Mouse (Mus musculus) kidney, embryonic 16.5 days (tissue): Measurements from ENCODE around the gene Slc16a10. TPM values are rescaled to one million over a fixed set of nuclear protein-coding genes. Genes with fewer than 3 reads are reported as not detected.
A peak's percentile ranks its signal among the peaks of the same experiment; 100 is the strongest.

Experiments
- ATAC-seq: fragments of 200-750 bp; cut with Nextera tagmentation; 2 replicates; pipeline ENCODE4 v1.8.0; 2017; ENCODE audit warnings: moderate TSS enrichment; ENCODE audit not compliant: low FRiP score, low TSS enrichment
- H3K27ac ChIP-seq: fragments of 300-500 bp; sonication (generic); 2 replicates; pipeline ENCODE4 v1.5.1; 2014; ENCODE audit warnings: low read length
- H3K27me3 ChIP-seq: fragments of 300-500 bp; sonication (generic); 2 replicates; pipeline ENCODE4 v1.6.1; 2014; ENCODE audit warnings: low read length, control low read depth, mixed read lengths; ENCODE audit not compliant: insufficient read depth
- H3K36me3 ChIP-seq: fragments of 300-500 bp; sonication (generic); 2 replicates; pipeline ENCODE4 v1.6.1; 2014; ENCODE audit warnings: low read length, control low read depth, mixed read lengths; ENCODE audit not compliant: insufficient read depth
- H3K4me1 ChIP-seq: fragments of 300-500 bp; sonication (generic); 2 replicates; pipeline ENCODE4 v1.6.1; 2014; ENCODE audit warnings: low read length, control low read depth, mixed read lengths; ENCODE audit not compliant: insufficient read depth
- H3K4me2 ChIP-seq: fragments of 300-500 bp; sonication (generic); replicated peaks from 2 replicates; pipeline ENCODE4 v1.6.1; 2014; ENCODE audit warnings: low read depth, low read length
- H3K4me3 ChIP-seq: fragments of 300-500 bp; sonication (generic); 2 replicates; pipeline ENCODE4 v1.5.1; 2014; ENCODE audit warnings: mild to moderate bottlenecking, low read length
- H3K9ac ChIP-seq: fragments of 300-500 bp; sonication (generic); replicated peaks from 2 replicates; pipeline ENCODE4 v1.6.1; 2014; ENCODE audit warnings: low read length
- H3K9me3 ChIP-seq: fragments of 300-500 bp; sonication (generic); 2 replicates; pipeline ENCODE4 v1.6.1; 2016; ENCODE audit warnings: low read length, control low read depth
- WGBS: fragments of 180-500 bp; shearing (Covaris S2); extraction: QIAGEN DNeasy Blood & Tissue Kit; methylation state at CpG from one replicate; pipeline ENCODE4 v1.1.7; 2014; 5-methylcytosine and 5-hydroxymethylcytosine counted together
- polyA plus RNA-seq: library from polyadenylated mRNA; unstranded; fragments of >200 nt; fragmentation: Nextera tagmentation; extraction: Ambion mirVana; gene quantifications from 2 replicates; pipeline ENCODE4 v1.2.1, GENCODE M21; 2015

Slc16a10 gene
- polyA plus RNA-seq, 1 experiment from 2014 or later: 10.3 TPM

- Histone ChIP-seq H3K27ac (no peak overlapping the region), H3K9ac (no peak overlapping the region), H3K36me3 (no peaks in the 10 kb centered on the region), H3K4me2 (no peak overlapping the region), H3K27me3 (no peaks in the 10 kb centered on the region), H3K4me3 (no peak overlapping the region), H3K9me3 (no peaks in the 10 kb centered on the region), H3K4me1 (no peaks in the 10 kb centered on the region)
- ATAC-seq: no peak
- 51% methylated on average over 8 of the region's 8 CpGs for WGBS
These were observed 29.2 kb upstream of the Slc16a10 start for GRCm38 (mm10) chr10:40171211-40171610.

- Histone ChIP-seq H3K27me3 (no peaks in the 10 kb centered on the region), H3K4me3 (no peak overlapping the region), H3K4me2 (no peak overlapping the region), H3K9me3 (no peaks in the 10 kb centered on the region), H3K36me3 (no peaks in the 10 kb centered on the region), H3K4me1 (no peaks in the 10 kb centered on the region), H3K9ac (no peak overlapping the region), H3K27ac (no peak overlapping the region)
- ATAC-seq: no peak
- WGBS: 79% methylated on average over 4 of the region's 4 CpGs
These were observed 28.1 kb upstream of the Slc16a10 start for GRCm38 (mm10) chr10:40170141-40170558.

GRCm38 (mm10) chr10:40169566-40169965 lies 27.5 kb upstream of the Slc16a10 start:
- H3K4me1 ChIP-seq: no peaks in the 10 kb centered on the region
- no peak overlapping the region for H3K4me3 ChIP-seq
- H3K9me3 ChIP-seq: no peaks in the 10 kb centered on the region
- no peak overlapping the region for H3K9ac ChIP-seq
- H3K27ac ChIP-seq: no peak overlapping the region
- no peak overlapping the region for H3K4me2 ChIP-seq
- H3K36me3 ChIP-seq: no peaks in the 10 kb centered on the region
- H3K27me3 ChIP-seq: no peaks in the 10 kb centered on the region
- no peak for ATAC-seq
- WGBS: 86% methylated on average over 10 of the region's 10 CpGs

- Histone ChIP-seq H3K9ac (no peak overlapping the region), H3K36me3 (no peaks in the 10 kb centered on the region), H3K4me3 (no peak overlapping the region), H3K4me2 (no peak overlapping the region), H3K4me1 (no peaks in the 10 kb centered on the region), H3K9me3 (no peaks in the 10 kb centered on the region), H3K27ac (no peak overlapping the region), H3K27me3 (no peaks in the 10 kb centered on the region)
- ATAC-seq: no peak
- WGBS: 86% methylated on average over 7 of the region's 7 CpGs
These were observed 27.0 kb upstream of the Slc16a10 start for GRCm38 (mm10) chr10:40169088-40169487.

GRCm38 (mm10) chr10:40164421-40165386 lies 22.6 kb upstream of the Slc16a10 start:
- H3K4me3 ChIP-seq: no peak overlapping the region
- H3K9ac ChIP-seq: no peak overlapping the region
- H3K36me3 ChIP-seq: no peaks in the 10 kb centered on the region
- no peaks in the 10 kb centered on the region for H3K27me3 ChIP-seq
- WGBS: 79% methylated on average over 27 of the region's 27 CpGs
- no peaks in the 10 kb centered on the region for H3K9me3 ChIP-seq
- no peak overlapping the region for H3K4me2 ChIP-seq
- no peak overlapping the region for H3K27ac ChIP-seq
- no peaks in the 10 kb centered on the region for H3K4me1 ChIP-seq
- ATAC-seq: no peak

- Histone ChIP-seq H3K27ac (no peak overlapping the region), H3K9me3 (no peaks in the 10 kb centered on the region), H3K4me2 (no peak overlapping the region), H3K4me3 (no peak overlapping the region), H3K9ac (no peak overlapping the region), H3K27me3 (no peaks in the 10 kb centered on the region), H3K36me3 (no peaks in the 10 kb centered on the region), H3K4me1 (no peaks in the 10 kb centered on the region)
- no peak for ATAC-seq
- WGBS: 56% methylated on average over 13 of the region's 13 CpGs
These were observed 21.9 kb upstream of the Slc16a10 start for GRCm38 (mm10) chr10:40163914-40164313.

DNA sequence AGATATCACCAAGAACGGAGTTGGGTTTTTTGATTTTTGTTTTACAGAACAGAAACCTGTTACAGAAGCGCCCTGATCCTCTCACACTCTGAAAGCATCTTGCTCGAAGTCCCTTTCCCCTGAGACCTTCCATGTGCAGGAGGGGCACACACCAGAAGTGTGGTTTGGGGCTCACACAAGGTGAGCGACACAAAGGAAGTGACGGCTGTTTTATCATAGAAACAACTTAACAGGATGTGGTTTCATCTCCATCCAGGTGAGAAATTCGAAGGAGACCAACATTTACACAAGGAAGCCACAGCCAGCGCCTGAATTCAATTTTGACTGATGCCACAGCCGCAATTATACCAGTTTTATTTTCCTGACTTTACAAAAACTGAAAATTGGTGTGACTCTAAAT lies 21.3 kb upstream of the Slc16a10 start:
- Histone ChIP-seq H3K36me3 (no peaks in the 10 kb centered on the region), H3K9ac (no peak overlapping the region), H3K27ac (no peak overlapping the region), H3K27me3 (no peaks in the 10 kb centered on the region), H3K4me3 (no peak overlapping the region), H3K4me1 (no peaks in the 10 kb centered on the region), H3K4me2 (no peak overlapping the region), H3K9me3 (0 out of 2 replicates have a peak, but pooled peaks cover 4% of the 10 kb centered on the region)
- ATAC-seq: no peak
- WGBS: 84% methylated on average over 8 of the region's 8 CpGs

DNA sequence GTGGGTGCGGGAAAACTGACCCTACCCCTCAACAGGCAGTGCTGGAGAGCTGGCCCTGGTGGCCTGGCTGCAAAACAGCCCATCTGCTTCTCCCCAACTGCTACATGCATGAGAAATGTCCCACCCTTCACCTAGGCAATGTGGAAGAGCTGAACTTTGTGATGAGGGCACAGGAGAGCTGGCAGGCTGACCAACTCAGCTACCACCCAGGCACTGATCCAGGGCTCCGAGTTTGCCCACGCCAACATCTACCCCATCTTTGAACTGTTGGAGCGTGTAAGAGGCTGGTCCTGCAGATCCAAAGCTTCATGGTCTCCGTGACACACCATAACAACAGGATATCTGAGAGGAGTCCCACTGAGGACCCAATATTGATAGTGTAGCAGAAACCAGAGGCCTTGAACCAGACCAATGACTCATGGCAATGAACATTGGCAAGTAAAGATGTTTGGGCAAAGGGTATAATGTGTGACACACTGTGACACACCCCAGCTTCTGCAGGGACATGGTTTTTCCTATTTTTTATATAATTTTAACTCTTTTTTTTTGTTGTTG lies 19.7 kb upstream of the Slc16a10 start:
- Histone ChIP-seq H3K36me3 (no peaks in the 10 kb centered on the region), H3K4me3 (no peak overlapping the region), H3K27me3 (no peaks in the 10 kb centered on the region), H3K27ac (no peak overlapping the region), H3K9me3 (0 out of 2 replicates have a peak, but pooled peaks cover 4% of the 10 kb centered on the region), H3K9ac (no peak overlapping the region), H3K4me2 (no peak overlapping the region), H3K4me1 (no peaks in the 10 kb centered on the region)
- WGBS: 80% methylated on average over 5 of the region's 5 CpGs
- no peak for ATAC-seq

GRCm38 (mm10) chr10:40161236-40161635 lies 19.2 kb upstream of the Slc16a10 start:
- H3K4me1 ChIP-seq: no peaks in the 10 kb centered on the region
- ATAC-seq: no peak
- no peaks in the 10 kb centered on the region for H3K36me3 ChIP-seq
- H3K27ac ChIP-seq: no peak overlapping the region
- no peak overlapping the region for H3K9ac ChIP-seq
- H3K9me3 ChIP-seq: 0 out of 2 replicates have a peak, but pooled peaks cover 4% of the 10 kb centered on the region
- no peaks in the 10 kb centered on the region for H3K27me3 ChIP-seq
- 95% methylated on average over 2 of the region's 2 CpGs for WGBS
- no peak overlapping the region for H3K4me3 ChIP-seq
- no peak overlapping the region for H3K4me2 ChIP-seq

DNA sequence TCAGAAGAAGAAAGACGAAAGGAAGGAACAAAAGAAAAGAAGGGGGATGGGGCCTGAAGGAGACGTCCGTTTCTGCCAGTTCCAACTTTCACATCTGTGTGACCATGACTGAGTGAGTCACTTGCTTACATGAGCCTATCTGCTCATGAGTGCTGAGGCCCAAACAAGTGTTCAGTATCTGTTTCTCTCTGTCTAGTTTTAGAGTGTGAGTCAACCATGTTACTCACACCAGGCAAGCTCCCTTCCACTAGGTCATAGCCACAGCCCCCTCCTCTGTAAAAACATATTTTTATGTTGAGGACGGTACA lies 10.4 kb upstream of the Slc16a10 start:
- 0 out of 2 replicates have a peak, but pooled peaks have one; percentile 6 for ATAC-seq
- H3K27me3 ChIP-seq: no peaks in the 10 kb centered on the region
- H3K27ac ChIP-seq: peak overlapping the region; percentile 57; the same call in 1 of the 2 replicates
- WGBS: 85% methylated on average over 4 of the region's 4 CpGs
- H3K9ac ChIP-seq: no peak overlapping the region
- H3K4me3 ChIP-seq: no peak overlapping the region
- no peaks in the 10 kb centered on the region for H3K36me3 ChIP-seq
- H3K4me2 ChIP-seq: no peak overlapping the region
- H3K4me1 ChIP-seq: peaks cover 5% of the 10 kb centered on the region
- H3K9me3 ChIP-seq: no peaks in the 10 kb centered on the region
